Mouse (Mus musculus) ovary, postnatal 14 days (tissue): ENCODE results near the gene Dll4.

ENCODE experiments used
- DNase-seq: peaks from one replicate; pipeline ENCODE4 v3.0.0; 2022; ENCODE audit warnings: low spot score

Gene Dll4

GRCm38 (mm10) chr2:119312380-119312958 lies 13.1 kb upstream of the Dll4 start:
- DNase-seq = no peak

- DNase-seq = no peak
Observed at GRCm38 (mm10) chr2:119313780-119314479, 11.7 kb upstream of the Dll4 start.

- no peak for DNase-seq
Observed at GRCm38 (mm10) chr2:119314742-119315310, 10.8 kb upstream of the Dll4 start.

GRCm38 (mm10) chr2:119318043-119318710 lies 7.4 kb upstream of the Dll4 start:
- no peak for DNase-seq

GRCm38 (mm10) chr2:119320571-119320970 lies 5.0 kb upstream of the Dll4 start:
- DNase-seq = no peak

GRCm38 (mm10) chr2:119321771-119322586 lies 3.6 kb upstream of the Dll4 start:
- DNase-seq = no peak

GRCm38 (mm10) chr2:119322587-119323300 lies 2.8 kb upstream of the Dll4 start:
- DNase-seq = no peak

- DNase-seq = no peak
Observed at GRCm38 (mm10) chr2:119323866-119324575, 1.6 kb upstream of the Dll4 start.

- DNase-seq = no peak
Observed at GRCm38 (mm10) chr2:119324576-119325318, 837 bp upstream of the Dll4 start.

GRCm38 (mm10) chr2:119326161-119327101 lies 847 bp downstream of the Dll4 start:
- DNase-seq = no peak

- no peak for DNase-seq
Observed at GRCm38 (mm10) chr2:119327102-119327480, 1.5 kb downstream of the Dll4 start.

GRCm38 (mm10) chr2:119327942-119328526 lies 2.5 kb downstream of the Dll4 start:
- no peak for DNase-seq

- no peak for DNase-seq
Observed at GRCm38 (mm10) chr2:119328546-119328945, 3.0 kb downstream of the Dll4 start.

GRCm38 (mm10) chr2:119329123-119329817 lies 3.7 kb downstream of the Dll4 start:
- no peak for DNase-seq

GRCm38 (mm10) chr2:119330795-119331194 lies 5.2 kb downstream of the Dll4 start:
- no peak for DNase-seq

GRCm38 (mm10) chr2:119332177-119332661 lies 6.6 kb downstream of the Dll4 start:
- DNase-seq = no peak

- DNase-seq = no peak
Observed at GRCm38 (mm10) chr2:119334135-119334534, 8.6 kb downstream of the Dll4 start.
